Mouse (Mus musculus) megakaryocyte, embryonic 14.5 days (primary cell): ENCODE measurements around the gene Ddx20.

Experiments
- FLI1 ChIP-seq: IDR thresholded peaks from 2 replicates; pipeline ENCODE4 v1.6.1; 2012; ENCODE audit warnings: low read length, inconsistent platforms, mixed read lengths
- GATA1 ChIP-seq: IDR thresholded peaks from 3 replicates; pipeline ENCODE4 v1.6.1; 2012; ENCODE audit warnings: mixed read lengths, low read length, inconsistent platforms, borderline replicate concordance

- TF ChIP-seq GATA1 (no peak), FLI1 (no peak)
Measured at GRCm38 (mm10) chr3:105699241-105699933, 12.0 kb upstream of the Ddx20 start.
